Mouse (Mus musculus): ENCODE measurements around the gene Spcs2.
"Not testable (repeated sequence)": the region's sequence is repeated elsewhere in the genome, so short reads cannot be mapped to it uniquely, and the experiment has no call there.

The Spcs2 gene

DNA sequence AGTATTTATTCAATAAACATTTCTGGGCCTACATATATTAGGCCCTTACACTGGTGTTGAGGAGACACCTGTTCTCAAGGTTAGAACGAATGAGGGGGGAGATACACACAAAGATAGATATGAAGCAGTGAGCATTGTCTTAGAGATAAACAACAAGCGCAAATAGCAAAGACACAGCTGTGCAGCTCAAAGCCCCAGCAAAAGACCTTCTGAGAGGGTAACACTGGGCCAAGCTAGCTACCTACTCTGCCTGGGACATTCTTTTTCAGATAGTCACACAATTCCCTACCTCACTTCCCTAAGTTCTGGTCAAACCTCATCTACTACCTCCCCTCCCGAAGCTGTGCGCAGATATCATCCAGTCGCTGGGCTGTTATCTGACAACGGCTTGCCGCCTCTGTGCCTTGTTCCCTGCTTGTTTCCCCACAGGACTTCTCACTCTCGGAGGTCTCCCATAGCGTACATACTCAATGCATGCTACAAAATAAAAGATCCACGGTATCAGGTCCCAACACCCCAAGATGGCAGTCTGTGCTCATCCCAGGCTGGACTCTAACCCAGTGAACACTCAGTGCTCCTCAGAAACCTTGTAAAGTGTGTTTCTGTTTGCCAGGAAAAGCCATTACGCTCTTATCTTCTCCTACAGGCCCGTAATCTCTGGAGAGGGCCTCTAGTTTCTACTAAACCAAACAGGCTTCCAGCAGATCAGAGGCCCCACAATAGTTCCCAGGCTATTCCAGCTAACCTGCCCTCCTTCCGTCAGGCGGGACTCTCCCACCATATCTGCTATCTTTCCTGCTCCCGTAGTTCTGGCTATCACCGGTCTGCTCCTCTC is 38.4 kb downstream of the Spcs2 start:
- DNase-seq (ENCODE audit: low read depth, low spot score): no peak

DNA sequence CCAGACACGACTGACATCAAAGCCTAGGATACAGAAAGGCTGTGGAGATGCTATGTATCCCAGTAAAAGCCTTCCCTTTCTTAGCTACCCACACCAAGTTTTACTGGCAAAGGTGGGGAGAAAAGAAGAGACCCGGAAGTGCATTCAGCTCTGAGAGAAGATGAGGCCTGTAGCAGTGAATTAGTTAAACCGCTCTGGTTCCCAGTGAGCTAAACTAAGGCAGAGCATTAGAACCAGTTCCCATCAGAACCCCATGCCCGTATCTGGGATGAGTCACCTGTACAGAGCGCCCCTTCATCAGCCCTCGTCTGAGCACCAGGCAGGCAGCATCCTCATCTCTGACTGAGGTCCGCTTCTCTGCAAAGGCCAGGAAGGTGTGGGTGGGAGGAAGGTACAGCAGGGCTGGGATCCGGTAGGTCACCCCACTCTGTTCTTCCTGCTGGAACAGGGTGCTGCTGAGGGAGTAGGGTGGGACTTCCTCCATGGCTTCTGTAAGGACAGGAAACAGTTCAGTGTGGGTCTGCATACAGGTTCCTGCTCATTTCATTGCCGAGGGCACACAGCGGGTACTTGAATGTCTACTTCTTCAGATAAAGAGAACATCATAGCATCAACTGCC is 40.1 kb downstream of the Spcs2 start:
- no peak for DNase-seq (ENCODE audit: low read depth, low spot score)

DNA sequence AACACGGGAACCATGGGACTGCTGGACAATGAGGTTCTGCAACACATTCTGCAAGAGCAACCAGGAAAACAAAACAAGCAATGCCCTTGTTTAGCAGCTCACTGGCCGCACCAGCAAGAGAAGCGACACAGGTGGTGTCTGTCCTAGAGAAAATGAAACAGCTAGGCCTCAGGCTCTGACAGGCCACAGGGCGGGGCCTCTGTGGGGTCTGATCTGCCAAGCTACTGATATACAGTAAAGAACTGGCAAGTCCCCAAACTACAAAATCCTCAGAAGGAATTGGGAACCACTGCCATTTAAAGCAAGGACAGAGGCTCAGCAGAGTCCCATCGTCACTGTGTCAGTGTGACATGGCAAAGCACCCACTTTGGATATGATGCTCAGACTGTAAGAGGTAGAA is 40.8 kb downstream of the Spcs2 start:
- DNase-seq (ENCODE audit: low read depth, low spot score): no peak

DNA sequence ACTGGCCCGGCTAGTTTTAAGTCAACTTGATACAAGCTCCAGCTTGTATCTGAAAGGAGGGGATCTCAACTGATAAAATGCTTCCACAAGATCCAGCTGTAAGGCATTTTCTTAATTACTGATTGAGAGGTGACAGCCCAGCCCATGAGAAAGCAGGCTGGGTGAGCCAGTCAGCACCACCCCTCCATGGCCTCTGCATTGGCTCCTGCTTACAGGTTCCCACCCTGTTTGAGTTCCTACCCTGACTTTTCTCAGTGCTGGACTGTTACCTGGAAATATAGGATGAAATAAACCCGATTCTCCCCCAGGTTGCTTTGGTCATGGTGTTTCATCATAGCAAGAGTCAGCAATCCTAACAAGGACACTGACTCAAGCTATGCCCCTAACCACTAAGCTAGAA is 41.3 kb downstream of the Spcs2 start:
- no peak for DNase-seq (ENCODE audit: low read depth, low spot score)

DNA sequence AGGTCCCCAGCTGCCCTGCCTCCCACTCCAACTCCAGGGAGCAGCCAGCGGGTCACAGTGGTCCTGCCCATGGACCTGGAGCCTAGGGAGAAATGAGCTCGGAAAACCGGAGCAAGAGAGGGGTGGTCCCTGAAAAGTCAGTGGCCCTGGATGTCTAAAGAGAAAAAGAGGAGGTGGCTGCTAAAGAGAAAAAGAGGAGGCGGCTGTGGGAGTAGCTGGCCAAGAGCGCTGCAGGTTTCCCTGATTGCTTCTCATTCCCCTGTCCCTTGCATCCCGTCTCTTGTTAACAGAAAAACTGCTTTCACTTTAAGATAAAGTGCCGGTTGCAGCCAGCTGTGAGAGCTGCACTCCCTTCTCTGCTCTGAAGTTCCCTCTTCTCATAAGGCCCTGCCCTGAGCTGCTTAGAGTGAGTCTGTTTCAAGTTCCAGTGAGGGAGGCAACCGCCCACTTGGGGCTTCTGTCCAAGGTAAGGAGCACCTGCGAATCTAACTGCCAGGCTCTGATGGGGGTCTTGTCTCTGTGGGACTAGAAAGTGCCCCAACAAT is 45.0 kb downstream of the Spcs2 start:
- not testable (repeated sequence) for DNase-seq (ENCODE audit: low read depth, low spot score)

DNA sequence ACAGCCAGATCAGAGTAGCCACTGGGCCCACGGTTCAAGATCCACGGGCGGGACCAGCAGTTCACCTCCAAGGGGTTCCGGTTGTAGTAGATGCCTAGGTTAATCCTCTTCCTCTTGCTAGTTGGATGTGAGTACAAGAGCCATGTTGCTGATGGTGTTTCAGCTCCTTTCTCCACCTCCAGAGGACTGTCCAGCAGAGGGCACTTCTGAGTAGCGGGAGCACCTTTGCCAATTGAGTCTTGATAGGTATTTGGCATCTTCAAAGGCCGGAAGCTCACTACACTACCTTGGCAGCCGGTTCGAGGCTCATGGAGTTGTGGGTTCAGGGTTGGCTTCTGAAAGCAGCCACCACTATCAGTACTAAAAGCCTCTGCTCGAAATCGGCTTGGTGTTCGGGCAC is 49.9 kb downstream of the Spcs2 start:
- DNase-seq (ENCODE audit: low read depth, low spot score): no peak

DNA sequence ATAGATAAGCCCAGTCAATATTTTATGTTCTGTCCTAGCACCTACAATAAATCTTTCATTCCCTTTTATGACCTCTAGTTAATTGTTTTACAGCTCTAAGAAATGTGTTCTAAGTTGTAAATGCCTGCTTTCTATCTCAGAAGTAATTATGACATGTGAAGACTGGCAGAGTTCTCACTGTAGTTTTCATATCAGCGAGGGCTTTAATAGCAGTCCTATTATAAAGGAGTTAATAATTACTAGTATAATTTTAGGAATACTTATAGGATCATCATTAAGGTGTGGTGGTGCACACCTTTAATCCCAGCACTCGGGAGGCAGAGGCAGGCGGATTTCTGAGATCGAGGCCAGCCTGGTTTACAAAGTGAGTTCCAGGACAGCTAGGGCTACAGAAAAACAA is 51.6 kb downstream of the Spcs2 start:
- DNase-seq (ENCODE audit: low read depth, low spot score): no peak

DNA sequence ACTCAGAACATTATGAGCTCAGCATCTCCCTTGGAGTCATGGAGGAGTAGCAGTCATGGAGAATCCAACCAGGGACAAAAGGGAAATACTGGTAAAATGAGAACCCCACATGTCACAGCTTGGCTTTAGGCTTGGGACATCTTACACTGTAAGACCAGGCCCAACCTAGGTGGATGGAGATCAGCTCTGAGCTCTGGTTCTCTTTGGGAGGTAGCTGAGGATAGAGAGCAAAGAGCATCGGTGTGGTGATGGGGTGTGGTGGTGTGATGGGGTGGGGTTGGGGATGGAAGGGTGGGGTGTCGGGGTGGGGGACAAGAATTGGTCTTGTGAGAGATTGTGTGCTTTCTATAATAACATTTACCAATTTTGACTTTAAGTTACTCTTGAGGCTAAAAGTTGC is 52.4 kb downstream of the Spcs2 start:
- no peak for DNase-seq (ENCODE audit: low read depth, low spot score)

DNA sequence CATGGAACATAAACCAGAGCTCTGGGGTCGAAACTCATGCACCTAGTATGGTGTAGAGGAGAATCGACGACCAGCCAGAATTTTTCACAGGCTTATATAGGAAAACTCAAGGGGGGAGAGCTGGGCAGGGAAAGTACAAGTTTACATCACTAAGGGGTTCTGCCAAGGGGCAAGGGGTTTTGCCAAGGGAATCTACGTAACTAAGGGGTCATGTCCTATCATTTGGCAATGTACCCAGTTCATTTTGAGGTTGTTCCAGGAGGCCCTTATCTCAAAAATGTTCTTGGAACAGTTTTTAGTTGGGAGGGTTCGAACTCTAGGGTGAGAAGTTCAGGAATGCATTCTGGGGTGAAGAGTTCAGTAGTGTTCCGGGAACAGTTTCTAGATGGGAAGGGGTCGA is 56.2 kb downstream of the Spcs2 start:
- not testable (repeated sequence) for DNase-seq (ENCODE audit: low read depth, low spot score)

DNA sequence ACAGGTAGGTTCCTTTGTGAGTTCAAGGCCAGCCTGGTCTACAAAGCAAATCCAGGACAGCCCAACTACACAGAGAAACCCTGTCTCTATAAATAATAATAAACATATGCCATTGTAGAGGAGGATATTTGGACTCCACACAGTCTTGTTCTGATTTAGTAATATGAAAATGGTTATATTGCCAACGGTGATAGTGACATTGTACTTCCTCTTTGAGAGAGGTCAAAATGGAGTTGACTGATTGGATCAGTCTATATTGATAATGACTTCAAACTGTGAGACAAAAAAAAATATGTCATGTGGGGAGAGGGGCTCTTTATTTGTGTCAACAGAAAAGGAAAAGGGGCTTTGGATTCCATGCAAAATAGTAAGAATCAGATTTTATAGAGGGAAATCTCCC is 57.9 kb downstream of the Spcs2 start:
- DNase-seq (ENCODE audit: low read depth, low spot score): no peak

DNA sequence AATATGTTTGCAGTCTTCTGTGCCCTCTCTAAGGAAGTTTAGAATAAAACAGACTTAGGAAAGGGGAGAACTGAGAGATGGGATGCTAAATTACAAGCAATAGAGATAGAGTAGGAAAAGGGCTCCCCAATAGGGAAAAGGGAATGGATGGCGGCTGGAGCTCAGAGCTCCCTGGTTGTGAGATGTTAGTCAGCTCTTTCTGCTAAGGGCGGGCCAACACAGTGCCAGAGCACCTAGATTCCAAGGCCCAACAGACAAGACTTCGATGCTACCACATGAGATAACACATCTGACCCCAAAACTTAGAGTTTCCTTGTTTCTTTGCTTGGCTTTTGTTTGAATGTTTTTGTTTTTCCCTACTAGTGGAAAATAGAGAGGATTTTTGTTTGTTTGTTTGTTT is 59.2 kb downstream of the Spcs2 start:
- DNase-seq (ENCODE audit: low read depth, low spot score): not testable (repeated sequence)

DNA sequence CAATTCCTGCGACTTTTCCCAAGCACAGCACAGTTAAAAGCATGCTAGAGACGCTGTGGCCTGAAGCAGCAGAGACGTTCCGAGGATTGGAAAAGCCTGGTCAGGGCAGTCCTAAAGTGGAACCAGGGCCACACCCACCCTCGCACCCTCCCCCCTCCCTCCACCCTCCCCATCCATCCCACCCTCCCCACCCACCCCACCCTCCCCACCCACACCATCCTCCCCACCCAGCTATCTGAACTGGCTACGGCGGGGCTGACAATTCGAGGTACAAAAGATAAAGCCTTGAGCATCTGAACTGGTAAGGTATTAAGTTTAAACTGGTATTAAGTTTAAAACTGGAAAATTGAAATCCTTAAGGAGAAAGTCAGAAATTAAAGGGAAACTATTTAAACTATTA is 59.7 kb downstream of the Spcs2 start:
- no peak for DNase-seq (ENCODE audit: low read depth, low spot score)

DNA sequence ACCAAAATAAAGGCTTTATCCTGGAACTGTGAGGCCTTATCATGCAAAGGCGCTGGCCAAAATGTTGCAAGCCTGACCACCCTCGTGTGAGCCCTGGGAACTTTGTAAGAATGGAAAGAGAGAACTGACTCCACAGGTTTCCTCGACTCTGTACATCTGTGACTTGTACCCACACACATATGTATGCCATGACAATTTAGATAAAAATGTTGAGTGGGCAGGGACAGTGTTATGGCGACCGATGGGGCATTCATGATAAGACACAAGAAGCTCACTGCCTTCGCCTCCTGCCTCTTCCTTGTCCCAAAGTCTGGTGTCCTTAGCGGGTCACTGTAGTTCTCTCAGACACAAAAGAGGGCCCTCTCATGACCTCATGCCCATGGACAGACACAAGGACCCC is 64.1 kb downstream of the Spcs2 start:
- DNase-seq (ENCODE audit: low read depth, low spot score): no peak

DNA sequence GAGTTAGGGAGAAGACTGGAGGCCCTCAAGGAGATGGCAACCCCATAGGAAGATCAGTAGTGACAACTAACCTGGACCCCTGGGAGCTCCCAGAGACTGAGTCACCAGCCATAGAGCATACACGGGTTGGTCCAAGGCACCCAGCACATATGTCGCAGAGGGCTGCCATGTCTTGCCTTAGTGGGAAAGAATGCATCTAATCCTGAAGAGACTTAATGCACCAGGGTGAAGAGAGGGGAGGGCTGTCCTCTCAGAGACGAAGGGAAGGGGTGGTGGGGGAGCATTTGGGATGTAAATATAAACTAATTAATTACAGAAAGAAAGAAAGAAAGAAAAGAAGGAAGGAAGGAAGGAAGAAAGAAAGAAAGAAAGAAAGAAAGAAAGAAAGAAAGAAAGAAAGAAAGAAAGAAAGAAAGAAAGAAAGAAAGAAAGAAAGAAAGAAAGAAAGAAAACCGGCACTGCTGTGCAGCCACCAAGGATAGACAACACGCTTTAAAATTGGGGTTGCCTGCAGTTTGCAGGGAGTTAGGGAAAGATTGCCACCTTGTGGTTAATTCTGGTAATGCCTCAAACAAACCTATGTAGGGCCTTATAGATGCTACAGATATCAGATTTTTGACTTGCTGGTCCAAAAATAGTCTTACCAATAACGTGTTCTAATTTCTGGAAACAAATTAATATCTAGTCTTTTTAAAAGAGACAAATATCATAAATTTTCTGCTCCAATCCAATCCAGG is 65.2 kb downstream of the Spcs2 start:
- DNase-seq (ENCODE audit: low read depth, low spot score): peak; percentile 72

DNA sequence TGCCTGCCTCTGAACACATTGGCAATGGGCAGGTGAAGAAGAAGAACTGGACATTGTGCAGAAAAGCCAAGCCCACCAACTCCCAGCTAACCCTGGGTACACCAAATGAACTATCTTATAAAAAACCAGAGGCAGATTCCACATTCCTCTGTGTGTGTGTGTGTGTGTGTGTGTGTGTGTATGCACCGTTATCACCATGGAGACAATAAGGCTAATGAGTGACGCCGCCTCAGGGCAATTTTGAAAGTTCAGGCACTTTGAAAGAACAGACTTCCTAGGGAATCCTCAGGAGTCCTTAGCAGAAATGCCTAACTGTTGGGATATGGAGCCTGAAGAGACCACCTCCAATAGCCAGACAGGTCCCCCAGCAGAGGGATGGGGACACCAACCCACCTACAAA is 66.0 kb downstream of the Spcs2 start:
- DNase-seq (ENCODE audit: low read depth, low spot score): no peak

DNA sequence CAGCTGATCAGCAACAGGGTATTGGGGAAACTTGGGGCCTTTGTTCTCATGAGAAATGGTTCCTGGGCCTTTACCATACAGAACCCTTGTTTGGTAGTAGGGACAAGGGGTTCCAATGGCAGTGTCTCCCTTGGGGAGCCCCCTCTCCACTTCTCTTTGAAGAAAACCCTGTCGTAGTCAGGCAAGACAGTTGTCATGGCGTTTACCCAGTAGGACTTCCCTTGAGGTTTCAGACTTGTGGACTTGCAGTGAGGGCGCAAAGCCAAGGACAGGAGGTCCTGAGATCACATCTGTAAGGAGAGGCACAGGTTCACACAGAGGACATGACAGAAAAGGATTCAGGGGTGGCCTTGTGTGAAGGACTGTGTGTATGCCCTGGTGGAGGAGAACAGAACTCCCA is 66.8 kb downstream of the Spcs2 start:
- no peak for DNase-seq (ENCODE audit: low read depth, low spot score)

DNA sequence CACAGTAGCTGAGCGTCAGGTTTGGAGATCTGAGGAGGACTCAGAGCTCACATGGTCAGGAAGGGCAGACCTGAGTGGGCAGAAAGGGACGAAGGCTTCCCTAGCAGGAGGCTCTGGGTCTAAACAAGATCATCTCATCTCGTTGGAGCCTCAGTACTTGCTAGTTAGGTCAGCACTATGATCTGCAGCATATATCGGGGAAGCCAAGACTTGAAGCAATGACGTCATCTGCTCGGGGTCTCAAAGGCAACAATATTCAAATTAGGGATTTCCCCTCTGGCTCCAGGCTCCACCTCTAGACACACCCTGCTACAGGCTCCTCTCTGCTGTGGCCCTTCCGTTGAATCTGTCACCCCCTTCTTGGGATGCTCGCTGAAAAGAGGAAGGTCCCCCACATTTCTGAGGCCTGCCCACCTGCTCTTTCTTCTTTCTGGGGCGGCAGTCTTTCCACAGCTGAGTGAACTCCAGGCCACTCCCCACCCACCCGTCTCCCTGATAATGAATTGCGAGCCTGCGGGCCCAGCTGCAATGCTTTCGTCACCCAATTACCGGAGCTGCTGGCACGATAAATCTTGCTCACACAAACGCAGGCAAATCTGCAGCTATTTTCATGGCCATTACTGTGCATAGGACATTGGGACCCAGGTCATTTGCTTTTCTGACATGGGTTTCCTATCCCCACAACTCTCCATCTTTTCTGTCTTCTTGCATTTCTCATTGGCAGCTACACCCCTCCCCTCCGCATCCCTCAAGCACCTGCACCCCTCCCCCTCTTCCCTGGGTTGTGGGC is 67.9 kb downstream of the Spcs2 start:
- DNase-seq (ENCODE audit: low read depth, low spot score): peak; percentile 57

DNA sequence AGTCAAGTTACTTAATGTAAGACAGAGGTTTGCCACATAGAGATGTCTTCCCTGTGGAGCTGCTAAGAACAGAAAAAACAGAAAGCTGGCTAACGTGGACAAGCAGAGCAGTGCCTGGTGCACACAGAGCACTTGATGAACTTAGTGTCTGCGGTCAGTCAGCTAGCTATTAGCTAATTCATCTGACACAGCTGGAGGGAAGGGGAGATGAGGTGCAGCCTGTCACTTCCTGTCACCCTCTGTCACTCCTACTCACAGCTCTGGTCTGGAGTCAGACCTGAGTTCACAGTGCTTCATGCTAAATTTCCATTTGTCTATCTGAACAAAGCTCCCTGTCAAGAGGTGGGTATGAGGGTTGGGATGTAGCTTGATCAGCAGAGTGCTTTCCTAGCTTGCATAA is 69.2 kb downstream of the Spcs2 start:
- no peak for DNase-seq (ENCODE audit: low read depth, low spot score)

DNA sequence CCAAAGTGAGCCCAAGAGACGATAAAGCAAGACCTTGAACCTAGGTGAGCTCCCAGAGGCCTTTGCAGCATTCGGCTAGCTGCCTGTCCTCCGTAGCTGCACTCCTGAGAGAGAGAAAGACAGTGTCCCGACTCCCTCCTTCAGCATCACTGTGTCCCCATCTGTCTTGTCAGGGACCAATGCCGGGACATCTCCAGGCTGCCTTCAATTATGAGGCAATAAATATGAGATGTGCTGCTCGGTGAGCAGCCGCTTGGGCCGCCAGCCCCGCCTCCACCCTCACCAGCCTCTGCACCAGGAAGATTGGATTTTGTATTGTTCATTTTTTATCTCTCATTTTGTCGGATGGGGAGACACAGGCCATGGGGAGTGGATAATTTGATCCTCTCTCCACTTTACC is 72.4 kb downstream of the Spcs2 start:
- DNase-seq (ENCODE audit: low read depth, low spot score): no peak

DNA sequence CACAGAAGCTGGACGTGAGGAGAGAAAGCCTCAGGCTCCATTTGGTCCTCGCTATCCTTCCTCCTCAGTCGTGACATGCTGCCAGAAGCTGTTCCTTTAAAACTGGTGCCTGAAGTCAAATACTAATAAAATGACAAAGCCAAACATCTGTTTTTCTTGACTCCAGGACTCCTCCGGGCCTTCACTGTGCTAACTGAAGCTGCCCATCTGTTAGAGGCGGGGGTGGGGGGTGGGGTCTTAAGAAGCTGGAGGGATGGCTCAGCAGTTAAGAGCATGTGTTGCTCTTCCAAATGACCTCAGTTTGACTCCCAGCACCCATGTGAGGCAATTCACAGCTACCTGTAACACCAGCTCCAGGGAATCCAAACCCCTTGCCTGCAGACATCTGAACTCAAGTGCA is 74.7 kb downstream of the Spcs2 start:
- DNase-seq (ENCODE audit: low read depth, low spot score): no peak

DNA sequence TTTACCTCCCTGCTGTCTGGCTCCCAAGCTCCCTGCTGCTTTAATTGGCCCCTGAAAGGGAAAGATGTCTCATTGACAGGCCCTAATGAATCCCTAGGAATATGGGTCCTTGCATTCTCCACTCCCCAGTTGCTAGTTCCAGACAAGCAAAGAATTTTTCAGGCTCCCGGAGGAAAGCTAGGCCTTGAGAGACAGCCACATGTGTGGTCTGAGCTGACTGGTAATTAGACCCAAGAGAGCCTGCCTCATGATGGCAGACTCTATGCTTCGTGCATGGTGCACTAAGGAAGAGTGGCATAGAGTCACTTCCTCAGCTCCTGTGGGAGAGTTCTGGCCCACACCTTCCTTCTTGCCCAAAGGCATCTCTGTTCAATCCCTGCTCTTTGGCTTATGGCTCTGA is 75.3 kb downstream of the Spcs2 start:
- no peak for DNase-seq (ENCODE audit: low read depth, low spot score)

Measured in embryo, embryonic 11.5 days (tissue).